Mouse (Mus musculus) lung, adult 2 months (tissue): Measurements from ENCODE around the gene Batf2.

Source experiments
- CTCF ChIP-seq: fragments of 200-500 bp; IDR thresholded peaks from 2 replicates; pipeline ENCODE4 v1.5.1; 2011; ENCODE audit warnings: mild to moderate bottlenecking, low read length, control low read depth; ENCODE audit not compliant: insufficient read depth
- POLR2A ChIP-seq: fragments of 200-500 bp; IDR thresholded peaks from 2 replicates; pipeline ENCODE4 v1.6.1; 2011; ENCODE audit warnings: low read depth, mild to moderate bottlenecking, control low read depth, low read length, borderline replicate concordance; ENCODE audit errors: extremely low read depth

DNA sequence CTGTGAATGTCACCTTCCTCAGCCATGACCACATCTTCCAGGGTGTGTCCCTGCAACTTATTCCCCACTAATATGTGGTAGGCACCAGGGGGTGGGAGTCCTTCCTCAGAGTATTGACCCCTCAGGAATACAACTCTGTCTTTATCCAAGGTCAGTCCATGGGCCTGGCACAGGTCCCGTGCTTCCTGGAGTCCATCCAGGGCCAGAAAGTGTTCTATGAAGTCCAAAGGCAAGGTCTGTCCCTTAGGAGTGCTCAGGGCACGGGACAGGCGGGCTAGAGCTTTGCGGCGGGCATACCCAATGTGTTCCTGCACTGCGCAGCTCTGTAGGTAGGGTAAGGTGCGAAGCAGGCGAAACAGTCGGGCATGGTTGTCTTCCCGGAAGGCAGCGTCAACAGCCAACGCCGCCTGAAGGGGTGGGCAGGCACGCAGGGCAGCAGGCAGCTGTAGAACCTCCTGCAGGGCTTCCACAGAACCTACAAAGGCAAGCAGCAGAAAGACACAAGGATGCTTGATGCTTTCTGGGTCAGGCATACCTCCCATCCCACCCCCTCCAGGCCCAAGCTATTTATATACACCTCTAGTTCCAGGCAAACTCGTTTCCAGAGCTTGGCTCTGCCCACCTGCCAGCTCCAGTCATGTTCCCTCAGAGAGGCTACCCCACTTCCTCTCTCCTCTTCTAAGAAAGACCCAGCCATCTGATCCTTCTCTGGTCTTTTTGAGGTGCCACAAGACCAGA lies 24.5 kb upstream of the Batf2 start:
- TF ChIP-seq CTCF = no peak
- TF ChIP-seq POLR2A = no peak
